In the genomic region with DNA sequence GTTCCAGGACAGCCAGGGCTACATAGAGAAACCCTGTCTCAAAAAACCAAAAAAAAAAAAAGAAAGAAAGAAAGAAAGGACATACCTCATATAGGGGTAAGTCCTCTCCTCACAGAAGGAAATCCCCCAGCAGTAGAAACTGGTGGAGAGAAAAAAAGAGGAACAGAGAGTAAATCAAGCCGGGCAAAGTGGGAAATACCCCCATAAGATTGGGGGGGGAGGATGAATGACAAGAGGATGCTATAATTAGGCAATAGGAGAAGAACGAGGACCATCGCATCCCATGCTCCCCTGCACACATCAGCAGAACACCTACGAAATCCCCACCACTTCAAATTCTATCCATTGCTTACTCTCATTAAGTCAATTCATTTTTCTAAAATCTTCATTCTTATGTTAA, we compare ENCODE assay signal across 25 mouse cellular contexts.
DNase-seq lines count a peak whose midpoint lies in the region; ATAC-seq lines count a peak whose summit lies in the region.
"Had no signal": no experiment of that assay in that cellular context is flagged by ENCODE, and none has a peak within 500 bp of the region (broad histone marks: within the 10 kb centered on the region; RNA-seq: fewer than 3 reads in every experiment).

No protein-coding gene starts in this region.

- H3K9ac ChIP-seq in hindbrain, embryonic 13.5 days, result no peak overlapping the region
- H3K9ac ChIP-seq: embryonic facial prominence, embryonic 12.5 days; embryonic facial prominence, embryonic 15.5 days; forebrain, embryonic 12.5 days; forebrain, embryonic 15.5 days; heart, embryonic 12.5 days; heart, embryonic 15.5 days; hindbrain, embryonic 15.5 days had no signal

- H3K9me3 ChIP-seq in hindbrain, embryonic 13.5 days, result no peaks in the 10 kb centered on the region
- H3K9me3 ChIP-seq: embryonic facial prominence, embryonic 12.5 days; embryonic facial prominence, embryonic 15.5 days; forebrain, embryonic 12.5 days; forebrain, embryonic 15.5 days; G1E; heart, embryonic 12.5 days; heart, embryonic 15.5 days; hindbrain, embryonic 15.5 days had no signal

- no peaks in the 10 kb centered on the region for H3K36me3 ChIP-seq in hindbrain, embryonic 13.5 days
- H3K36me3 ChIP-seq: embryonic facial prominence, embryonic 12.5 days; embryonic facial prominence, embryonic 15.5 days; forebrain, embryonic 12.5 days; forebrain, embryonic 15.5 days; G1E; heart, embryonic 12.5 days; heart, embryonic 15.5 days; hindbrain, embryonic 15.5 days had no signal

- H3K27me3 ChIP-seq in hindbrain, embryonic 13.5 days, result peaks cover 3% of the 10 kb centered on the region; the same call in 1 of the 2 replicates
- H3K27me3 ChIP-seq: embryonic facial prominence, embryonic 12.5 days; embryonic facial prominence, embryonic 15.5 days; forebrain, embryonic 15.5 days; heart, embryonic 12.5 days; heart, embryonic 15.5 days; hindbrain, embryonic 15.5 days; Patski had no signal

- peak; percentile 94 for ATAC-seq in granulocyte monocyte progenitor cell, adult 5-6 weeks (replicated peaks; ENCODE audit: poor library complexity, severe bottlenecking)
- ATAC-seq in monocyte, adult 5-6 weeks (replicated peaks; ENCODE audit: insufficient number of reproducible peaks, low FRiP score, low TSS enrichment, poor library complexity, severe bottlenecking), result peak; percentile 70
- no peak for ATAC-seq in CD4-positive, CD25-positive, alpha-beta regulatory T cell, adult 4 months
- no peak for ATAC-seq in hindbrain, embryonic 13.5 days (ENCODE audit: low FRiP score)
- ATAC-seq: forebrain, embryonic 15.5 days; Patski had no signal

- intact Hi-C loops in heart, postnatal 10 days (cut with DNase I), result no loop called here

- WGBS in hindbrain, embryonic 13.5 days, result 92% methylated on average over 4 of the region's 4 CpGs

- peaks cover 10% of the 10 kb centered on the region; the same call in 1 of the 2 replicates for H3K4me1 ChIP-seq in hindbrain, embryonic 13.5 days (replicated peaks)
- H3K4me1 ChIP-seq: forebrain, embryonic 15.5 days; heart, embryonic 12.5 days; heart, embryonic 15.5 days; hindbrain, embryonic 15.5 days had no signal

- no peak overlapping the region for H3K4me3 ChIP-seq in hindbrain, embryonic 13.5 days
- H3K4me3 ChIP-seq: embryonic facial prominence, embryonic 12.5 days; embryonic facial prominence, embryonic 15.5 days; forebrain, embryonic 12.5 days; forebrain, embryonic 15.5 days; heart, embryonic 12.5 days; heart, embryonic 15.5 days; hindbrain, embryonic 15.5 days had no signal

- DNase-seq in spleen, postnatal 36 days (ENCODE audit: low spot score in 2 of 2), result peak; percentile 62 to 76
- no peak for DNase-seq in spleen, postnatal 10 days (ENCODE audit: low spot score in 2 of 2)
- no peak for DNase-seq in kidney, adult 11 months
- DNase-seq in heart, postnatal 10 days, result no peak
- DNase-seq: adrenal gland, postnatal 10 days; adrenal gland, postnatal 36 days; cerebellum, adult 18-20 months; cerebellum, adult 9-10 months; cerebellum, postnatal 14 days; gastrocnemius, postnatal 25 days; heart, postnatal 14 days; heart, postnatal 4 days had no signal

- no peak overlapping the region for H3K27ac ChIP-seq in hindbrain, embryonic 13.5 days
- H3K27ac ChIP-seq: embryonic facial prominence, embryonic 12.5 days; embryonic facial prominence, embryonic 15.5 days; forebrain, embryonic 12.5 days; forebrain, embryonic 15.5 days; heart, embryonic 15.5 days; hindbrain, embryonic 15.5 days had no signal

- H3K4me2 ChIP-seq in hindbrain, embryonic 13.5 days, result no peak overlapping the region
- H3K4me2 ChIP-seq: embryonic facial prominence, embryonic 12.5 days; embryonic facial prominence, embryonic 15.5 days; forebrain, embryonic 12.5 days; forebrain, embryonic 15.5 days; heart, embryonic 12.5 days; heart, embryonic 15.5 days; hindbrain, embryonic 15.5 days had no signal

Comparison
In these comparisons a context has a peak if more than half of its experiments do, and no peak if none do; other contexts are left out.
1. DNase-seq: peak in spleen, postnatal 36 days (2 of 2); none in spleen, postnatal 10 days (0 of 2), kidney, adult 11 months (single experiment) and heart, postnatal 10 days (0 of 2).
2. ATAC-seq: peak in granulocyte monocyte progenitor cell, adult 5-6 weeks (single experiment) and monocyte, adult 5-6 weeks (single experiment); none in CD4-positive, CD25-positive, alpha-beta regulatory T cell, adult 4 months (single experiment) and hindbrain, embryonic 13.5 days (single experiment).